Mouse (Mus musculus) kidney, postnatal 25 days (tissue): ENCODE measurements around the gene Vmn1r35.
"Not testable (repeated sequence)": the region's sequence is repeated elsewhere in the genome, so short reads cannot be mapped to it uniquely, and the experiment has no call there.

Experiments
- DNase-seq, 2 experiments: peaks; one replicate each; pipeline ENCODE4 v3.0.0; 2021; ENCODE audit warnings: mixed read lengths in 2 of 2

Gene Vmn1r35

DNA sequence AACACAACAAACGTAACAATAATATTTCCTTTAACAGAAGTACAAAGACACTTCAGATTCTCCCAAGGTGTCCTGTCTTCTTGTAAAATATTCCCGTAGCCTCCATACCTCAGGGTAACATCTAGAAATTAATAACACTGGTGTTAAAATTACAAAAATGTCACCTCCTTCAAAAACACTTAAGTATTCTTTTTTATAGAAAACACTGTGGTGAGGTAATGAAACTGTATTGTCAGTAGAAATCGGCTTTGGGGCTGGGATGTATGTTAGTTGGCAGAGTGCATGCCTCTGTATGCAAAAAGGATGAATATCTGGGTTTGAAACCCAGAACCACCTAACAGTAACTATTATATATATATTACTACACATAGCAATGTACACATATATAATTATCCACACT is at the start of gene Vmn1r35:
Vmn1r35 (minus strand) TSS at position 101 of the 400 bp plus-strand sequence.
- no peak for DNase-seq

DNA sequence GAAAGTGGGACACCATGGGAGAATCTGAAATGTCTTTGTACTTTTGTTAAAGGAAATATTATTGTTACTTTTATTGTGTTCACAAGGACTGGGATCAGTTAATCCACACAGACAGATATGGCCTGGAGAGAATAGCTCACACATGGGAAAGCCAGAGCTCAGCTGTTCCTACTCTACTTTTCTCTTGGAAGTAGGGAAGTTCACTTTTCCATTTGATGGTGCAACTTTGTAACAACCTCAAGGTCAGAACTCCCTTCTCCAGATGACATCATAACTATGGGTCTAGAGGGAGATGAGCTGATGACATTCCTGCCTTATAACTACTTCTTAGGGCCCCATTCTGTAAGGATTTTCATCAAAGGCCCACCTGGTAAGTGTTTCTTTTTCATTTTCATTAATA is 43.4 kb upstream of the Vmn1r35 start, which contains the start of gene Vmn1r37:
Vmn1r37 (plus strand) TSS at position 301 of the 400 bp plus-strand sequence.
- DNase-seq: not testable (repeated sequence)

DNA sequence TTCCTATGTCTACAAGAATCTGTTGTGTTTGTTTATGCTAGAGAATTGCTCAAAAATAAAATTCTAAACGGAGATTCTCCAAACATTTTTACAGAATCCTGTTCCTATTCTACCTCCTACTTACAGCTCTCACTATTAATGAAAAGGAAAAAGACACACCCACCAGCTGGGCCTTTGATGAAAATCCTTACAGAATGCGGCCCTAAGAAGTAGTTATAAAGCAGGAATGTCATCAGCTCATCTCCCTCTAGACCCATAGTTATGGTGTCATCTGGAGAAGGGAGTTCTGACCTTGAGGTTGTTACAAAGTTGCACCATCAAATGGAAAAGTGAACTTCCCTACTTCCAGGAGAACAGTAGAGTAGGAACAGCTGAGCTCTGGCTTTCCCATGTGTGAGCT is 33.4 kb upstream of the Vmn1r35 start, which contains the start of gene Vmn1r36:
Vmn1r36 (minus strand) TSS at position 101 of the 400 bp plus-strand sequence.
- not testable (repeated sequence) for DNase-seq

DNA sequence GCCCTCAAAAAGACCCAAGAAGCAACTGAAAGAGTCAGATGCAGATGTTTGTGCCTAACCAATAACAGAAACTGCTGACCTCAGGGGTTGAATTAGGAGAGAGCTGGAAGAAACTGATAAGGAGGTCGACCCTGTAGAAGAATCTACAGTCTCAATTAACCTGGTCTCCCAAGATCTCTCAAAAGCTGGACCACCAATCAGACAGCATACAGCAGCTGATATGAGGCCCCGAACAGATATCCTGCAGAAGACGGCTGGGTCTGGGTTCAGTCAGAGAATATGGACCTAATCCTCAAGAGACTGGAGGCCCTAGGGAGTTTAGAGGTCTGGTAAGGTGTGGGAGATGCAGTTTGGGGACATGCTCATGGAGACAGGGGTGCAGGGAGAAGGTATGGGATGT is 28.1 kb upstream of the Vmn1r35 start:
- DNase-seq: no peak

DNA sequence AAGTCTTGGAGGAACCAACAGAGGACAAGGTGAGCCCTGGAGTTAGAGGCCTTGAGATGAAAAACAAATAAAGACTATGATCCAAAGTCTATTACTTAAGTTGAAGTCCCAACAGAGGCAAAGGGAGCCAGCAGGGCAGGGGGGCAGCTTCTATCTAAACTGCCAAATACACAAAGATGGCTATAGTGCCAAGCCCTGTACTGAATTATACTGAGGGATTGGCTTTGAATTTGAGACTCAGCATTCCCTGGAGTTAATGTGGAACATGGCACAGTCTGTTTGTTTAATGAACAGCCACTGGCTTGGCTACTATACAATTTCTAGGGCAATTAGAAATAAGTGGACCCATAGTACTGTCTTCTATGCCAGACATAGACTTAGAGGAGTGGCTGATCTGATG is 23.2 kb upstream of the Vmn1r35 start:
- DNase-seq: peak in 1 of 2 experiments; percentile 7

DNA sequence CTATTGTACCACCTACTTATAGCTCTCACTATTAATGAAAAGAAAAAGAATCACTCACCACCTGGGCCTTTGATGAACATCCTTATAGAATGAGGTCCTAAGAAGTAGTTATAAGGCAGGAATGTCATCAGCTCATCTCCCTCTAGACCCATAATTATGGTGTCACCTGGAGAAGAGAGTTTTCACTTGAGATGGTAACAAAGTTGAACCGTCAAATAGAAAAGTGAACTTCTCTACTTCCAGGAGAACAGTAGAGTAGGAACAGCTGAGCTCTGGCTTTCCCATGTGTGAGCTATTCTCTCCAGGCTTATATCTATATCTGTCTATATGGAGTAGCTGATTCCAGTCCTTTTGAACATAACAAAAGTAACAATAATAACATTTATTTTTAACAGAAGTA is 41.9 kb downstream of the Vmn1r35 start, which contains the start of gene Vmn1r34:
Vmn1r34 (minus strand) TSS at position 101 of the 400 bp plus-strand sequence.
- no peak for DNase-seq
